Mouse (Mus musculus): ENCODE measurements around the gene Anks4b. TPM values are rescaled to one million over a fixed set of nuclear protein-coding genes. Genes with fewer than 3 reads are reported as not detected.

Gene Anks4b
- polyA plus RNA-seq, 1 experiment = 0.27 TPM

GRCm38 (mm10) chr7:120150257-120150656, 23.4 kb upstream of the Anks4b start:
- Histone ChIP-seq H3K27ac (ENCODE audit: control insufficient read depth, insufficient read depth, low read depth, low read length) (no peak overlapping the region), H3K4me1 (ENCODE audit: control insufficient read depth, insufficient read depth, low read length) (no peaks in the 10 kb centered on the region; the same call in 1 of the 2 replicates)

GRCm38 (mm10) chr7:120150898-120151297, 22.8 kb upstream of the Anks4b start:
- no peaks in the 10 kb centered on the region for H3K27me3 ChIP-seq (ENCODE audit: control insufficient read depth, insufficient read depth, low read length)
- TF ChIP-seq POLR2A (IDR thresholded peaks at IDR 0.05; ENCODE audit: control insufficient read depth, low read depth, low read length) (no peak), CTCF (IDR thresholded peaks at IDR 0.05; ENCODE audit: control insufficient read depth, insufficient read depth, insufficient replicate concordance, low read depth, low read length) (no peak)
- H3K36me3 ChIP-seq (ENCODE audit: control insufficient read depth, insufficient read depth, low read length) = no peaks in the 10 kb centered on the region
- H3K4me3 ChIP-seq (ENCODE audit: control insufficient read depth, low read depth, low read length) = no peak overlapping the region
- H3K27ac ChIP-seq (ENCODE audit: control insufficient read depth, insufficient read depth, low read depth, low read length) = no peak overlapping the region
- H3K4me1 ChIP-seq (ENCODE audit: control insufficient read depth, insufficient read depth, low read length) = no peaks in the 10 kb centered on the region

More at GRCm38 (mm10) chr7:120150257-120150656, 23.4 kb upstream of the Anks4b start:
- H3K36me3 ChIP-seq (ENCODE audit: control insufficient read depth, insufficient read depth, low read length) = no peaks in the 10 kb centered on the region
- TF ChIP-seq POLR2A (IDR thresholded peaks at IDR 0.05; ENCODE audit: control insufficient read depth, low read depth, low read length) (no peak), CTCF (IDR thresholded peaks at IDR 0.05; ENCODE audit: control insufficient read depth, insufficient read depth, insufficient replicate concordance, low read depth, low read length) (no peak)
- H3K27me3 ChIP-seq (ENCODE audit: control insufficient read depth, insufficient read depth, low read length) = no peaks in the 10 kb centered on the region
- no peak overlapping the region for H3K4me3 ChIP-seq (ENCODE audit: control insufficient read depth, low read depth, low read length)

- Histone ChIP-seq H3K4me1 (ENCODE audit: control insufficient read depth, insufficient read depth, low read length) (no peaks in the 10 kb centered on the region), H3K27me3 (ENCODE audit: control insufficient read depth, insufficient read depth, low read length) (no peaks in the 10 kb centered on the region), H3K4me3 (ENCODE audit: control insufficient read depth, low read depth, low read length) (no peak overlapping the region; the same call in 1 of the 2 replicates), H3K27ac (ENCODE audit: control insufficient read depth, insufficient read depth, low read depth, low read length) (no peak overlapping the region), H3K36me3 (ENCODE audit: control insufficient read depth, insufficient read depth, low read length) (no peaks in the 10 kb centered on the region)
- TF ChIP-seq POLR2A (IDR thresholded peaks at IDR 0.05; ENCODE audit: control insufficient read depth, low read depth, low read length) = no peak
- no peak for TF ChIP-seq CTCF (IDR thresholded peaks at IDR 0.05; ENCODE audit: control insufficient read depth, insufficient read depth, insufficient replicate concordance, low read depth, low read length)
Measured at GRCm38 (mm10) chr7:120156841-120157409, 16.7 kb upstream of the Anks4b start.

GRCm38 (mm10) chr7:120157575-120158061, 16.0 kb upstream of the Anks4b start:
- Histone ChIP-seq H3K4me1 (ENCODE audit: control insufficient read depth, insufficient read depth, low read length) (no peaks in the 10 kb centered on the region), H3K27ac (ENCODE audit: control insufficient read depth, insufficient read depth, low read depth, low read length) (no peak overlapping the region), H3K27me3 (ENCODE audit: control insufficient read depth, insufficient read depth, low read length) (no peaks in the 10 kb centered on the region), H3K36me3 (ENCODE audit: control insufficient read depth, insufficient read depth, low read length) (no peaks in the 10 kb centered on the region), H3K4me3 (ENCODE audit: control insufficient read depth, low read depth, low read length) (no peak overlapping the region)
- no peak for TF ChIP-seq CTCF (IDR thresholded peaks at IDR 0.05; ENCODE audit: control insufficient read depth, insufficient read depth, insufficient replicate concordance, low read depth, low read length)
- no peak for TF ChIP-seq POLR2A (IDR thresholded peaks at IDR 0.05; ENCODE audit: control insufficient read depth, low read depth, low read length)

GRCm38 (mm10) chr7:120158121-120158613, 15.5 kb upstream of the Anks4b start:
- H3K27ac ChIP-seq (ENCODE audit: control insufficient read depth, insufficient read depth, low read depth, low read length) = no peak overlapping the region
- H3K4me3 ChIP-seq (ENCODE audit: control insufficient read depth, low read depth, low read length) = no peak overlapping the region
- no peaks in the 10 kb centered on the region for H3K27me3 ChIP-seq (ENCODE audit: control insufficient read depth, insufficient read depth, low read length)
- H3K4me1 ChIP-seq (ENCODE audit: control insufficient read depth, insufficient read depth, low read length) = no peaks in the 10 kb centered on the region
- TF ChIP-seq CTCF (IDR thresholded peaks at IDR 0.05; ENCODE audit: control insufficient read depth, insufficient read depth, insufficient replicate concordance, low read depth, low read length) (no peak), POLR2A (IDR thresholded peaks at IDR 0.05; ENCODE audit: control insufficient read depth, low read depth, low read length) (no peak)
- H3K36me3 ChIP-seq (ENCODE audit: control insufficient read depth, insufficient read depth, low read length) = no peaks in the 10 kb centered on the region

GRCm38 (mm10) chr7:120163581-120164251, 9.9 kb upstream of the Anks4b start:
- H3K27ac ChIP-seq (ENCODE audit: control insufficient read depth, insufficient read depth, low read depth, low read length) = no peak overlapping the region
- H3K36me3 ChIP-seq (ENCODE audit: control insufficient read depth, insufficient read depth, low read length) = no peaks in the 10 kb centered on the region
- H3K4me1 ChIP-seq (ENCODE audit: control insufficient read depth, insufficient read depth, low read length) = no peaks in the 10 kb centered on the region
- TF ChIP-seq CTCF (IDR thresholded peaks at IDR 0.05; ENCODE audit: control insufficient read depth, insufficient read depth, insufficient replicate concordance, low read depth, low read length) = no peak
- TF ChIP-seq POLR2A (IDR thresholded peaks at IDR 0.05; ENCODE audit: control insufficient read depth, low read depth, low read length) = no peak
- H3K27me3 ChIP-seq (ENCODE audit: control insufficient read depth, insufficient read depth, low read length) = no peaks in the 10 kb centered on the region
- no peak overlapping the region for H3K4me3 ChIP-seq (ENCODE audit: control insufficient read depth, low read depth, low read length)

GRCm38 (mm10) chr7:120172188-120172700, 1.4 kb upstream of the Anks4b start:
- H3K4me1 ChIP-seq (ENCODE audit: control insufficient read depth, insufficient read depth, low read length) = no peaks in the 10 kb centered on the region
- TF ChIP-seq CTCF (IDR thresholded peaks at IDR 0.05; ENCODE audit: control insufficient read depth, insufficient read depth, insufficient replicate concordance, low read depth, low read length) (no peak), POLR2A (IDR thresholded peaks at IDR 0.05; ENCODE audit: control insufficient read depth, low read depth, low read length) (no peak)
- no peak overlapping the region for H3K27ac ChIP-seq (ENCODE audit: control insufficient read depth, insufficient read depth, low read depth, low read length)

More at GRCm38 (mm10) chr7:120172188-120172700, 1.4 kb upstream of the Anks4b start:
- Histone ChIP-seq H3K36me3 (ENCODE audit: control insufficient read depth, insufficient read depth, low read length) (no peaks in the 10 kb centered on the region), H3K4me3 (ENCODE audit: control insufficient read depth, low read depth, low read length) (no peak overlapping the region), H3K27me3 (ENCODE audit: control insufficient read depth, insufficient read depth, low read length) (no peaks in the 10 kb centered on the region)

All from testis, adult 2 months (tissue).